Mouse (Mus musculus) heart, adult 18-20 months (tissue): ENCODE measurements around the gene Sapcd1. TPM values are rescaled to one million over a fixed set of nuclear protein-coding genes. Genes with fewer than 3 reads are reported as not detected.
A peak's percentile ranks its signal among the peaks of the same experiment; 100 is the strongest.
"Not testable (repeated sequence)": the region's sequence is repeated elsewhere in the genome, so short reads cannot be mapped to it uniquely, and the experiment has no call there.

Experiments
- DNase-seq, 2 experiments: peaks; one replicate each; pipeline ENCODE4 v3.0.0; 2021 to 2022; ENCODE audit warnings: mixed read lengths in 1 of 2
- total RNA-seq, 2 experiments: library from RNA; stranded (reverse); gene quantifications; 2 replicates each; pipeline ENCODE4 v1.2.3; 2021

Sapcd1 gene
- total RNA-seq, 2 experiments from 2014 or later: not detected

DNA sequence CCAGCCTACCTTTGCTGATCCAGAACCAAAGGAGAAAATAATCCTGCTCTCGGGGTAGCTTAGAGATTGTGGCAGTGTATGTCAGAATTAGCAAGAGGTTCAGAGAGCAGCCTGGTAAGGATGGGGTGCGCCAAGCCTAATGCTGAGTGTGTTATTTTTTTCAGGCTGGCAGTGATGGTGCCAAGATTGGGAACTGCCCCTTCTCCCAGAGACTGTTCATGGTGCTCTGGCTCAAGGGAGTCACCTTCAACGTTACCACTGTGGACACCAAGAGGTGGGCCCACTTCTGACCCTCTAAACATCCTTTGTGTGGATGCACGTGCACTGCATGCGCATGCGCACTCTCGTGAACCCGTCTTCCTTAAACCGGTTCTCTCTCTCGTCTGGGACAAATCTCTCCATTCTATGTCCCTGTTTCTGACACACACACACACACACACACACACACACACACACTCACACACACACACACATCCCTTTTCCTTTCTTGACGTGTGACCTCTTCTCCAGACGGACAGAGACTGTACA, 24.5 kb upstream of the Sapcd1 start:
- no peak for DNase-seq

DNA sequence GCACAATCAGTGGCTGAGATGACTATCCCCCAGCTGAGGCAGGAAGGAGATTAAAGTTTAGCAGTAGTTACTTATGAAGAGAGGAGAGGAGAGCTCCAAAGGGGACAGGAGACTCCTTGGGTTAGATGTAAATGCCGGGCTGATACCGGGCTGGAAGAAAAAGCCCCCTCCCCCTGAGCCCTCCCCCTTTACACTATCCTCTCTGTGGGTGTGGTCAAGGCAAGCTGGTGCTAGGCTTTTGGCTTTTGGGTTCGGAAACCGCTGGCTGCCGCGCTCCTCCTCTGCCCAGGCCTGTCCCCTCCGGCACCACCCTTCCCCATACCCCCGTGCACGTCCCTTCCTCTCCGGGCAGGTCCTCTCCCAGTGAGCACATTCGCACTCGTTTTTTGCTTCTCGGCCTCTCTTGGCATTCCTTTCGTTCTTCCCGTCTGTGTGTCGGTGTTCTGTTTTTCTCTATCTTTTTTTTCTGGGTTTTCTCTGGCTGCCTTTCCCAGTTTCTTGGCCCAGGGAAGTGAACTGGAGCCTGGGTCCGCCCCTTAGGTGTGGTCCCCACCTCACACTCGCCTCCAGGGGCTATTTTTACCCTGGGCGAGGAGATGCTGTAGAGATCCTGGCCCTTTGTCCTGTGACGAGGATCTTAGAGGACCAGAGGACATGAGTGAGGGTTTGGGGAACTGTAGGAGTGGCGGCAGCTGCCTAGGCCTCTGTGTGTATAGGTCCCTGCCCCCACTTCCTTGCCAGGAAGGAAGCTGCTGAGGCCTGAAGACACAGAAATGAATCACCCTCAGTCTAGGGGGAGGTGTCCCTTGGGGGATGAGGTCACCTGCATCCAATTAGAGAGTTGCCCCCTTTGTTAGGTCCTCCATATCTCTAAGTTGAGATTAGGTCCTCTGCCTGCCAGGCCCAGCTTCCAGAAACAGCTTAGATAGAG, 23.6 kb upstream of the Sapcd1 start:
- DNase-seq: peak; percentile 85 to 94

DNA sequence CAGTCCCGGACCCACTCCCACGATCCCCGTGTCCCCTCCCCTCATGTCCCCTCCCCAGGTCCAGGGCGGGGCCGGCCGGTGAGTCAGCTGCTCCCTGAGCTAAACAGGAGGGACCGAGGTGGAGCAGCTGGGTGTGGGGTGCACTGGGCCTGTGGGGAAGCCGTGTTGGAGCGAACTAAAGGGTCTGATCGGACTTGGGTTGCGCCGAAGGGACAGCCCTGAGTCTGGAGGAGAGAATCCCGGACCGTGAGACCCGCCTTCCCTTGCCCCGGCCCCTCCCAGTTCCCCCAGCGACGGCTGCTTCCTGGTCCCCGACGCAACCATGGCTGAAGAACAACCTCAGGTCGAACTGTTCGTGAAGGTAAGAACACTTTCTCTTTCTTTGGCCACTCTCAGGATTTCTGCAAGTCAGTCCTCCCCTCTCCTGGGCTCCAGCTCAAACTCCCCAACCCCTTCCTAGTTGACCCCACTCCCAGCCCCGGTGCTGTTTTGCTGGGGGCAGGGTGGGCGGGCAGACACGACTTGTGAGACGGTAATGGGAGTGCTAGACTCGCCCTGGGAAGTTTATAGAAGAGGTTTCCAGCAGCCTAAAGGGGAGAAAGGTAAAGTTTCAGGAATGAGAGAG, 22.4 kb upstream of the Sapcd1 start:
- peak; percentile 86 to 90 for DNase-seq

DNA sequence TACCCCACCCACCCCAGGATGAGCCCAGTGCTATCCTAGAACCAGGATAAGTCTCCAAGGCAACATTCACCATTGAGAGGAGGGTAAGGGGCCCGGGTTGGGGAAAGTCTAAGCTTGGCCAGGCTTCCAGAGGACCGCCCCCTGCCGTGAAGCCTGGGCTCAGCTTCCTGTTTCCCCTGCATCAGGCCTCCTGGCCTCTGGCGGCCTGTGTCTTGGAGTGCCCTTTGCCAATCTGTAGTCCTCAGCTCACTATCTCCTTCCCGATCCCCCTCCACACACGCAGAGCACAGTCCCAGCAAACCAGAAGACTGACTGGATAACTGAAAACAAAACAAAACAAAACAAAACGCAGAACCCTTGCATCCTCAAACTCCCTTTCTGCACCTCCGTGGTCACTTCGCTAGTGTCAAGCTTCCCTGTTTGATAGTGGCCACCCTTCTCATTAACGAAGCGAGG, 21.8 kb upstream of the Sapcd1 start, which contains the start of gene Clic1:
Clic1 (plus strand) TSS at position 406 of the 456 bp plus-strand sequence.
- peak; percentile 70 to 77 for DNase-seq

DNA sequence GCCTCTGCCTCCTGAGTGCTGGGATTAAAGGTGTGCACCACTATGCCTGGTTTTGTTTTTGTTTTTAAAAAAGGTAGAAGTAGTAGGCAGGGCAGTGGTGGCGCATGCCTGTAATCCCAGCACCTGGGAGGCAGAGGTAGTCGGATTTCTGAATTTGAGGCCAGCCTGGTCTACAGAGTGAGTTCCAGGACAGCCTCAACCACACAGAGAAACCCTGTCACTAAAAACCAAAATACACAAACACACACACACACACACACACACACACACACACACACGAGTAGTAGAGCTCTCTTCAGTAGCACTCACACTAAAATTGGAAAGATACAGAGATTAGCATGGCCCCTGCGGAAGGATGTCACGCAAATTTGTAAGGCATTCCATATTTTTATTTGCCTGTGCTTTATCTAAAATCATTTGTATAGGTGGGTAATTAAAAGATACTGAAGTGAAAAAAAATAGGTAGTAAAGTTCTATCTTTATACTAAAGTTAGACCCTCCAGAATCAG, 21.2 kb upstream of the Sapcd1 start:
- DNase-seq: no peak

DNA sequence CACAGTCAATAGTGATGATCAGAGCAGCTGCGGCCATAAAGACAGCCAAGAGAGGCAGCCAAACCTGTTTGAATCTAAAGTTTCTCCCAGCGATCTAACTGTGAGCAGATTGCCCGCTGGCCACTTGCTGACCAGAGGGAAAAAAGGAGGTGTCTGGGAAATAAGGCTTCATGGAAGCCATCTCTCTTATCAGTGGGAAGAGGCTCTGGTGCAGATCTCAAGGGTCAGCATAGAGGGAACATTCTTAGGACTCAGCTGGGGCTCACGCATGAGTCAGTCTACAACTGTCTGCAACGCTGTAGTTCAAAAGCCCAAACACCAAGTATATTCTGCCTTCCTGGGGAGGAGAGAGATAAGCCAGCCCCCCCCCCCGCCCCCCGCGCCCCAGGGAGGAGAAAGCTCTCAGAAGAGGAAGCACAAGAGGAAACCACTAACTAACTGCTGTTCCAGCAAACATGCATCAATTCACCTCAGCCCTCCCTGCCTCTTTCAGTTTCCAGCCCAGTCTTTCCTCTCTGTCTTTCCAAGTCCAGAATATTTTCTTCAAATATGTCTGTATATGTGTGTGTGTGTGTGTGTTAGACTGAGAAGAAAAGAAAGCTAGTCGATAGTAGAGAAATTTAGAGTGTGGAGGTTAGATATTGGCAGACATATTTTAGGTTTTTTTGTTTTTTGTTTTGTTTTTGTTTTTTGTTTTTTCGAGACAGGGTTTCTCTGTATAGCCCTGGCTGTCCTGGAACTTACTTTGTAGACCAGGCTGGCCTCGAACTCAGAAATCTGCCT, 20.5 kb upstream of the Sapcd1 start:
- peak; percentile 61 to 63 for DNase-seq

DNA sequence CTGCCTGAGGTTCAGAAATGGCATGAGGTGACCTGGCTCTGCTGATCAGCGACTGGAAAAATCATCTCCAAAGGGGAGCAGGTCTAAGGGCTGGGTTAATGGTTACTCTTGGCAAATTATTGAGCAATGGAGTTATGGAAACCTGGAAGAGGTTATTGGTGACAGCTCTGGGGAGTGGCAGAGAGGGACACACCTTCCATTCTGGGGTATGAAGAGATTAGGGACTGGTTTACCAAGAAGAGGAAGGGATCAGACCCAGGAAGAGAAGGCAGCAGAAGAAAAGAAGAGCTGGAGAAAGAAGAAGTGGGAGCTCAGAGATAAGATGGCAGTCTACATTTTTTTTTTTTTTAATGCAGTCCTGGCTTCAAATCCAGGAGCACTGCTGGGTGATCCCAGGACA, 19.9 kb upstream of the Sapcd1 start:
- peak in 1 of 2 experiments; percentile 34 for DNase-seq

DNA sequence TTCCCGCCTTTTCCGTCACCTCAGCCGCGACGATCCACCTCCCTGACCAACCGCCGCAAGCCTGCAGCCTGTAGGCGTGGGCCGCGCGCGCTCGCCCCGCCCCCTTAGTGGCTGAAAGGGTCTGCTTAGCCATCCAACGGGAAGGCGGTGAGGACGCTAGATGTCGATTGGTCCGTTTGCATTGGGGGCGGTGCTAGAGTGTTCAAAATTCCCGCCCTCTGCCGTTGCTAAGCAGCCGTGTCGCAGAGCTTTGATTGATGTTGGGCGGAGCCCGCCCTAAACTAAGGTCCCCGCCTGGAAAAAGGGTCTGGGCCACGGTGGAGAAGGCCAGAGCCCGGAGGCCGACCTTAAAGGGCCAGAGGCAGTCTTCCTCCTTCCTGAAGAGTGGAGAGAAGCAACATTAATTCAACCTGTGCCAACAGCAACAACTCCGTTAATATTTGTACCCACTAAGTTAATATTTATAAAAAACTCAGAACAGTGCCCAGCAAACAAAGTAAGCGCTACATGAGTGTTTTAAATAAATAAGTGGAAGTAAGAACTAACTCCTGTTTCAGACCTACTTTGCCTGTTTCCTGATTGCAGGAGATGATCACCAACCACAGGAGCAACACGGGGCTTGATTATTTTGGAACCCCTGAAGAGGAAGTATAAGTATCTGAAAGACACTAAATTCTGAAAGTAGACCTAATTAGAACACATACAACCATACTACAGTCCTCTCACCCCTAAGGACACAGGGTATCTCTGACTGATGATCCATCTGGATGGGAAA, 19.1 kb upstream of the Sapcd1 start, which contains the start of gene Msh5:
Msh5 (minus strand) TSS at position 65 of the 775 bp plus-strand sequence.
- peak; percentile 97 to 98 for DNase-seq

DNA sequence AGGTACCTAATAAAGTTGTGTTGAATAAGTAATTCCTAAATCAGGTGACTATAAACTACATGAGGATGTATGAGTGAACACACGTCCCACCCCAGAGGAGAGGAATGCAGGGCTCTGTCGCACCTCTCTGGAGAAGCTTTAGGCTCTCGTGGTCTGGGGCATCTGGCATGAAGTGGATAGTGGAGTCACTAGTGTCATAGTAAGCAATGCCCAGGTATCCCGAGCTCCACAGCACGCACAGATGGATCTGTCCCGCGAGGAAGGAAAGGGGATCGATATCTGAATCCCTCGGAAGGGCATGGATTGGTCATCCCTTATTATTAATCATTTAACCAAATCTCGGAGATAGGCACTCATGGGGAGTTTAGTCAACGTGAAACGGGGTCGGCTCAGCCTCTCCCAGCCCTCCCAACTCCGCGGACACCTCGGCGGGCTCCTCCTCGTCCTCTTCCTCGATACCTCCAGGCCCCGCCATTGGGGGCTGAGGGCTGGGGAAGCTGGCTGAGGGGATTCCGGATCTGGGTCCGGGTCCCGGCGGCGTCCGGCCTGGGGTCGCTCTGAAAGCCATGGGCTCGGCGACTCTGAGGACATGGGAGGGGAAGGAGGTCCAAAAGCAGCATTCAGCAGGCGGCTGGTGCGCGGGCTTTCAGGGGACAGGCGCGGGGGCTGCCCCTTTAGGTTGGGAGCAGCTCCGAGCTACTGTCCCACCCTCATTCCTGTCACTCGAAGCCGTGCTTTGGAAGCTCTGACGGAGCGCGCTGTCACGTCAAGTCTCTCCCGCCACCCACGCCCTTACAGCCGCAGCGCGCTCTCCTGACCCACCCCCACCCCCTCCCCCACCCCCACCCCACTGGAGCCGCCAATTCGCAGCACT, 18.2 kb upstream of the Sapcd1 start:
- DNase-seq: no peak

DNA sequence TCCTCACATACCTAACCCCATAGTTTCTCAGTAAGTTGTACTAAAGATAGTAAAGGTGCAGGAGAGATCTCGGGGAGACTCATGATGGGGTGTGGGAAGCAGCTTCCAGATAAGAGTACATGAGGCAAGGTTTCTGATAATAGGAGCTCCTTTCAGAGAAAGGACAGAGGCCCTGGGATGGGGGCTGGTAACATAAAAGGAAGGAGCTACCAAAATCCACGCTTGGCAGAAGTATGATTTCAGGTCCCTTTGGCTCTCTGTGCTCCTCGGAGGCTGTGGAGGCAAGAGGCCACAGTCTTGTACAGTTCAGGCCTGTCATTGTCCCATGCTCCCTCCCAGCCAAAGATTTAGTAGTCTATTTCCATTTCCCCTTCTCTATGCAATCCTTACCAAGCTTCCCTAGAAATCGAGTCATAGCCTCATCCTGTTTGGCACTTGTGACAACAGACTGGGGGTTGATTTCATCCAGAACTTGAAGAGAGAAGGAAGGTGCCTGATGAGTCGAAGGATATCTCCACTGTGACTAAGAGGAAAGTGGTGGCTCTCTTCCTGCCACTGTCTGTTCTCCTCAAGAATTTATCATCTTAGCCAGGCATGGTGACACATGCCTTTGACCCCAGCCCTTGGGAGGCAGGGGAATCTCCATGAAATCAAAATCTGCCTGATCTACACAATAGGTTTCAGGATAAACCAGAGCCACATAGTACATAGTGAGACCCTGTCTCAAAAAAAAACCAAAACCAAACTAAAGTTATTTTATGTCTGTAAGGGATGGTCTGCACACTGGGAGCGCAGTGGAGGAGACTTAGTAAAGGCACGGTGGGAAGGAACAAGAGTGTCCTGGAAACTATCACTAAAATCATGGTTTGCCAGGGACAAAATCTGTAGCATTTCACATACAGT, 17.3 kb upstream of the Sapcd1 start:
- no peak for DNase-seq

DNA sequence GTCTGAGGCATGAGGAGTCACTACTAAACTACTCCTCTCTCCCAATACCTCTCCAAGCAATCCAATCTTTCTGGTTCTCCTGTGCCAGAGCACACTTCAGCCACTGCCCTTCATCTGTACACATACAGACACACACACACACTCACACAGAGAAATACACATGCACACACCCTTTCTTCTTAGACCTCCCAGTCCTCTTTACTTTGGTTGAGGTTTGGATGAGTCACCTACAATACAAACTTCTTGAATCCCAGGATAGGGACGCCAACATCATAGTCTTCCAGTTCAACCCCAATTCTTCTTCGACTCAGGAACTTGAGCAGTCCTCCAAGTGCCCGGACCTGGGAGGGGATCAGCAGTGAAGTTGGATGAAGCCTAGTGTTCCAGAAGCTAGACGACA, 16.0 kb upstream of the Sapcd1 start:
- DNase-seq: no peak

DNA sequence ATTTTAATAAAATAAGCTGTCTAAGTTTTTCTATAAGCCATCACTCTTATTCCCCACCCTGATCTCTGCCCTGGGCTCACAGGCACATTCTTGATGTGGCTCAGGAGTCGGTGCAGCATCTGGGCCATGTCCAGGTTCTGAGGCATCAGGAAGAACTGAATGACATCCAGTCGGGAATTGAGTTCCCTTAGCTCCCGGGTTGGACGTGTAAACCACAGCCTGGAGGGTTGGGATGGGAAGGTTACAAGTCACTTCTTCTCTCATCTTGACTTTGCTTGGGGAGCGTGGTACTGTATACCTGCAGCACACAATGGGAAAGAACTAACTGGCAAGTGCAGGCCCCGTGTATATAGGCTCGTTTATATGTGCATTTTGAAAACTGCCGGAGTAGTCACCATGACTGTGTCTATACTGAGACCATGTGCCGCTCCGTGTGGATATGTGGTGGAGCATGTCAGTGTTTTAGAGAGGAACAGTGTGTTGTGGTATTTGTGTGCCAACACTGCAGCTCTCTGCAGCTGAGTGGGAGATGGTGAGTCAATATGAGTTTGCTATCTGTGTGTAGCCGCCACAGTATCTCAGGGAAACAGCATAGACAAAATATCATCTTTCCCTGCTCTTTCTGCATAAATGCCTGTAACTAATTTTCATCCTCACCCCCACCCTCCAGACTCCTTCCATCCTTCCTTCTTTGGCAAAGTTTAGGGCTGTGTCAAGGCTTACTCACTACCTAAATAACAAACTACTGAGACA, 11.5 kb upstream of the Sapcd1 start:
- no peak for DNase-seq

DNA sequence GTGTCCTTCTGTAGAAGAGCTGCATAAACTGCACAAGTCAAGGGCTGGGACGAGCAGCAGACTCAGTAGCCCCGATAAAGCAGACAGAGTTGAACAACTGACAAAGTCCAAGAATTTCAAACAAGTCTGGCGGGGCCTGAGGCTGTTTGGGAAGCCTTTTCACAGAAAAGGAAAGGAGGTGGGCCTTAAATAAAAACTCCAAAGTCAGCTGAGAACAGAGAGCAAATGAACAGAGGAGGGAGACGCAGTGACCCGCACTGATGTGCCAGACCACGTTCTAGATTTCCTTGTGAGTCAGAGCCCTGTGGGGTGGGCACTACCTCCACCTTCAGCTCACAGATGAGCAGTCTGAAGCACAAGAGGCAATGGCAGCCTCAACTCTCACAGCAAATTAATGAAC, 7.1 kb upstream of the Sapcd1 start:
- DNase-seq: no peak

DNA sequence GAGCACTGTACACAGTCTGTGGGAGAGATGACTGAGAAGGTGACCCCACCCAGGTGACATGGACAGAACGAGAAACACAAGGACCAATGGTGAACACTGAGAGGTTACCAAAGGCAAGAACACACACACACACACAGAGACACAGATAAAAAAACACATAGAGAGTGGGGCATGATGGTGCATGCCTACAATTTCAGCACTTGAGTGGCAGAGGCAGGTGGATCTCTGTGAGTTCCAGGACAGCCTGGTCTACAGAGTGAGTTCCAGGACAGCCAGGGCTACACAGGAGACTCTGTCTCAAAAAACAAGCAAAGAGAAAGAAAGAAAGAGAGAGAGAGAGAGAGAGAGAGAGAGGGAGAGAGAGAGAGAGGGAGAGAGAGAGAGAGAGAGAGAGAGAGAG, 5.9 kb upstream of the Sapcd1 start:
- DNase-seq: not testable (repeated sequence)

DNA sequence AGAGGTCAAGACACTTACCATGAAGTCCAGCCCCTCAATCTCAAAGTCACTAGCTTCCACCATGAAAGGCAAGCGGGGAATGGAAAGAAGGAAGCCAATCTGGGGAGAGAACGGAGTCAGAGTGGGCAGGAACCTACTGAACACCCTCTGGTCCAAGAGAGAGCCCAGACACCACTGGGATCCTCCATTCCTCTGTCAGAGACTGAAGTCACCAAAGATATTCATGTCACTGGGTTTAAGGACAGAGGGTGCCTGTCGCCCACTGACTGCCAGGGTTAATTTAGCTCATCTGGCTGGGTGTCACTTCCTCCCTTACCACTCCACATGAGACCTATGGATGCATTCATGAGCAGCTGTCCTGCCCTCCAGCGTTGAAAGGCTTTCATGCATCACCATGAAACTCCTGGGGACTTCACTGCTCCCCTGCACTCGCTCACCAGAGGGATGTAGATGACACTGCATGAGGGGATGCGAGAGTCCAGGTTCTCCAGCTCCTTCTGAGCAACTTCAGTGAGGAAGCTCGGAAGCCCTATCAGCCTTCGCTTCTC, 4.6 kb upstream of the Sapcd1 start:
- no peak for DNase-seq

DNA sequence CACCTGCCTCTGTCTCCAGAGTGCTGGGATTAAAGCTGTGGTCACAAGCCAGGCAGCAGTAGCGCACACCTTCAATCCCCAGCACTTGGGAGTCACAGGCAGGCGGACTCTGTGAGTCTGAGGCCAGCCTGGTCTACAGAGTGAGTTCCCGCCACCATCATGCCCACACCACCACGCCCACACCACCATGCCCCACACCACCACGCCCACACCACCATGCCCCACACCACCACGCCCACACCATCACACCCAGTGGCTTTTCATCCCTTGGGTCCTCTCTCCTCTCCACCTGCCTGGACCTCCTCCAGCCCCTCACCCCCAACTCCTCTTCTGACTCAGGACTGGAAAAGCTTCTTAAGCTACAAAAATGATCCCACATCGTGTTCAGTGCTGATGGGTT, 4.1 kb upstream of the Sapcd1 start:
- DNase-seq: no peak

DNA sequence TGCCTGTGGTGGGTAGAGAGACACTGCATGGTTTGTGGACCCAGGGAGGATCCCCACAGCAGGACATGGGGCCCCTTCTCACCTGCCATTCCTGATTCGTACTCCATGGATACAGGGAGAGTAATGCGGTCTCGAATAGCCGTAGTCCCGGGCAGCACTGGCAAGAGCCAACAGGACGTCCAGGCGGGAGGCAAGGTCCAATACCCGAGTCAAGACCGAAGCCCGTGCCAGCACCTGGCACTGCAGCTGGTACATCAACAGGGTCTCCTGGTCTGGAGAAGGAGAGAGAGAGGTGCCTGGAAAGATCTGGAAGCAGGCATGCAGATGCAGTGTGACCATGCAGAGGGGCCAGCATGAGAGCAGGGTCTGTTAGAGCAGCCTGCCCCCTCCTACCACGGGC, 3.5 kb upstream of the Sapcd1 start:
- no peak for DNase-seq
